Mouse (Mus musculus) small intestine, adult 10 weeks (tissue): Measurements from ENCODE around the gene Scaf1. TPM values are rescaled to one million over a fixed set of nuclear protein-coding genes. Genes with fewer than 3 reads are reported as not detected.

Experiments
- polyA plus RNA-seq: library from polyadenylated mRNA; stranded (reverse); fragments of 350-450 nt; fragmentation: Illumina TruSeq; extraction: RNeasy Lipid Tissue Mini Kit (QIAGEN cat#74804); gene quantifications from one replicate; pipeline ENCODE4 v1.2.3, GENCODE M21; 2014; ENCODE audit warnings: low replicate concordance

The Scaf1 gene
- 2.0 TPM for polyA plus RNA-seq

GRCm38 (mm10) chr7:45015957-45016612 is at the start of gene Scaf1:
Gene Scaf1 (minus strand): TSS chr7:45016363.

DNA sequence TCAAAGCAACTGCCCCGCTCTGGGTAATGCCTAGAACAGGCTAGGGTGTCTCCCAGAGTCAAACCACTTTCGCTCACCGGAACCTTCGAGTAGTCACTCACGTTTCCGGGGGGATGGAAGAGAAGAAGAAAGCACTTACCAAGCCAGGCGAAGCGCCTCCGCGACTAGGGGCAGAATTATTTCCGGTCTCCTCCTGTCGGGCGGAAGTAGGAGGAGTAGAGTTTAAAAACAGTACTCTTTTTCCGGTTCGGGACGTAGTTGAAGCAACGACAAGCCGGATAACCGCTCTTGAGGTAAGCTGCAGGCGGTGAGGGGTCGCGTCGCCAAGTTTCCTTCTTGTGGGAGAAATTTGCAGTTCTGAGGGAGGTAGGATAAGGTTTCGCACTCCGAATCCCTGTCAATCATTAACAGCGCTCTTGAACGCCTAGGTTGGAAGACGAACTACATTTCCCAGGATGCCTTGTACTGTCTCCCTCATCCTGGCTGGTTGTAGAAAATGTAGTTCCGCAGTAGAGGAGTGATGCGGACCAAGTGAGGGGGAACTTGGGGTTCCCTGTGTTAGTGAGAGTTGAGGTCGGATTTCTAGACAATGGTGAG is 46.2 kb upstream of the Scaf1 start, which contains the start of the genes Nosip and Prrg2:
Gene Nosip (plus strand): TSS at position 191 of the 597 bp plus-strand sequence.
Gene Prrg2 (minus strand): TSS at position 439 of the 597 bp plus-strand sequence.

GRCm38 (mm10) chr7:45052862-45053116 is 36.6 kb upstream of the Scaf1 start, which contains the start of gene Prr12:
Gene Prr12 (minus strand): TSS chr7:45052881.

DNA sequence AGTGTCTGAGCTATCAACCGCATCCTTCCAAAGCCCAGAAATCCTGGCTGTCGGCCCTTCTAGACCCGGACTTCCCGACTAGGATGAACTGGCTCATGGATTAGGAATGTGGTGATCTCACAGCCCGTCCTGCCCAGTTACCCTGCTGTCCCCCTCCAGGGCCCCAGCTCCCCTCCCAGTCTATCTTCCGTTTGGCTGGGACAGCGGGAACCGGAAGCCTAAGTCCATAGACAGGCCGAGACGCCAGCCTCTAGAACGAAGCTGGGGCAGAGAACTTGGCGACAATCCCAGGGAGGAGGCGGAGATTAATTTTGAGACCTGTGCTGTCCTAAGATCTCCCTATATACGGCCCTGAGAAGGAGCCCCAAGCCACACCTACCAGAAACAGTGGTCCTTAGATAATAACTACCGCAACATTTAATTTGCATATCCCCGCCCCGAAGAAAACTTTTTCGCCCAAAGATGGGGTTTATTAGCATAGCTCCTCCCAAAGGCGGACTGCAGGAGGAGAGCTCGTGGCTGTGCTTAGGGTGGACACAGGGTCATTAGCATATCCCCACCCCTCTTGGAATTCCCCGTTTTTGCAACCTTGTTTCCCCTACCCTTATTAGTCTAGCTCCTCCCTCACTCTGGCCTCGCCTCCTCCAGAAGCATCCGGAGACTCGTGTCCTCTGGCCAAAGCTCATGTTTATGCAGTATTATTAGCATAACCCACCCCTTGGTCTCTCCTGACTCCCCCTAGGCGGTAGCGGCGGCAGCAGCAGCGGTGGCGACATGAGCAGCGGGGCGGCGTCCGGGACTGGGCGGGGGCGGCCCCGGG is 1.3 kb upstream of the Scaf1 start, which contains the start of gene Rras:
Gene Rras (plus strand): TSS at position 720 of the 820 bp plus-strand sequence.

DNA sequence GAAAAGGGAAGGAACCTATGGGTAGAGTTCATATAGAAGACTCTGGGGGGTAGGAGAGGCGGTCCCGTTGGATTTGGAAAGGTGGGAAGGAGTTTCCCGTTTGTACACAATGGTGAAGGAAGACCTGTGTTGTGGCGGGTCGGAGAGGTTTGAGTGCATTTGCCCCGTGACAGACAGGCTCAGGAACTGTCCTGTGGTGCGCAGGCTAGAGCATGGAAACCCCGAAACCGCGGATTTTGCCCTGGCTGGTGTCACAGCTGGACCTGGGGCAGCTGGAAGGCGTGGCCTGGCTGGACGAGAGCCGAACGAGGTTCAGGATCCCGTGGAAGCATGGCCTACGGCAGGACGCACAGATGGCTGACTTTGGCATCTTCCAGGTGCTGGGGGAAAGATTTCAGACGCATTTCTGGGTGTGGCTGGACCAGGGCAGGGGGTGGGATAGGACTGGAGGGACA is 17.6 kb downstream of the Scaf1 start, which contains the start of gene Bcl2l12:
Gene Bcl2l12 (minus strand): TSS at position 212 of the 455 bp plus-strand sequence.

DNA sequence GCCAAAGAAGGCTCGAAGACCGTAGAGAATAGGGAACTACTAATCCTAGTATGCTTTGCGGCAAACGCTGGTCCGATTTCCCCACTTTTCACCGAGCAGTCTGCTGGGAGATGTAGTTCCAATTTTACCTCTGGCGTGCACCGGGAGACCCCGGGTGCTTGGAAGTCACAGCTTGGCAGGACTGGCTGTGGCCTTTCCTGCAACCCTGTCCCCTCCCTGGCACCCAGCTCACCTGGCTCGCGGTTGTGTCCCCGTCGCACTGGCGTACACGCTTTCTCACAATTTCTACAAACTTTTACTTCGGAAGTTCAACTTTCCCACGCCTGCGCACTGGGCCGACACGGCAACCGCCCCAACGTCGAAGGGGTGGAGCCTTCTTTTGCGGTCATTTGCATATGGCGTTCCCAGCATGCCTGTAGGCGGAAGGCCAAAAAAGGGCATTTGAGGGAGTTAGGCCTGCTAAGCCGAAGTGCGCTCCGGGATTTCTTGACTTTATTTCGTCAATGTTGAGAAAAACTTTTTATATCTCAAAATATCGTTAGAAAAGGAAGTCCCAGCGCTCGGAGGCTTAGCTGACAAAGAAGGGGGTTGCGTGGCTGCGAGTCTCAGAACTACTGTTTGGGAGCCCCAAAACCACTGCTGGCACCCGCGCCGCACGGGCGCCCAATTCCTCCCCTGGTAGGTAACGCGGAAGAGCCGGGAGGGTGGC is 18.8 kb downstream of the Scaf1 start, which contains the start of gene Irf3:
Gene Irf3 (plus strand): TSS at position 418 of the 709 bp plus-strand sequence.

DNA sequence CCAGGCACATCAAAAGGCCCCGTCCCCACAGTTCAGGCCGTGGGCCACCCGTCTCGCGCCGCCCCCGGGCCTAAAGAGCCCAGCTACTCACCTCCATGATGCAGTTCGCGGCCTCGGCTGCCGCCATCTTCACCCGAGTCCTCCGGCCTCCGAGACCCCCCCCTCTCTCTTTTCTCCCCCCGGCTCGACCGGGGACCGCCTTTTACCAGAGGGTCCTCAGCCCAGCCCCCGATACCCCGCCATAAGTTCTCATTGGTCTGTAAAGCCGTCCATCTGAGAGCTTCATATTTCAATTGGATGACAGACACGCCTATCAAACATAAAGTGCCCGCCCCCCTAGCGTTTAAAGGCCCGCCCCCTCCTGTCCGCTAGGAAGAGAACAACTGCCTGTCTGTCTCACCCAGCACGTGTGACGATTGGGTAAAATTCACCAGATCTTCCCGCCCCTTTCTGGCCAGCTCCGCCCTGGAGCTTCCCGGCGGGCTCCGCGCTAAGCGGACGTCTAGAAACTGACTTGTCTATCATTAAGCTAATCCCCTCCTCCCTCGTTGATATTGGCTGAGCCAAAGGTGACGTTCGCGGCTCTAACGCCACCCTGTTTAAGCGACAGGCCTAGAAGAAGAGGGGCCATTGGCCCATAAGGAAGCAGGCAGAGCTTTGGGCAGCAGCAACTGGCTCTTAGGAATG is 29.8 kb downstream of the Scaf1 start, which contains the start of gene Prmt1:
Gene Prmt1 (minus strand): TSS at position 377 of the 687 bp plus-strand sequence.

GRCm38 (mm10) chr7:44974383-44975116 is 41.6 kb downstream of the Scaf1 start, which contains the start of gene Cpt1c:
Gene Cpt1c (minus strand): TSS chr7:44974851.

Other genes with a start within 250 kb of the Scaf1 start
- gene Nup62, start 200.3 kb downstream of the Scaf1 start, polyA plus RNA-seq, result 3.6 TPM
- gene Il4i1, start 200.0 kb downstream of the Scaf1 start, polyA plus RNA-seq, result not detected
- gene Atf5, start 199.7 kb downstream of the Scaf1 start, polyA plus RNA-seq, result 1.0 TPM
- gene Akt1s1, start 167.4 kb downstream of the Scaf1 start, polyA plus RNA-seq, result 1.1 TPM
- gene Tbc1d17, start 167.3 kb downstream of the Scaf1 start, polyA plus RNA-seq, result not detected
- not detected for gene Pnkp, start 159.2 kb downstream of the Scaf1 start, polyA plus RNA-seq
- not detected for gene Ptov1, start 146.6 kb downstream of the Scaf1 start, polyA plus RNA-seq
- gene Med25, start 123.7 kb downstream of the Scaf1 start, polyA plus RNA-seq, result 1.3 TPM
- 0.48 TPM for gene Fuz, start 120.3 kb downstream of the Scaf1 start, polyA plus RNA-seq
- gene Ap2a1, start 86.9 kb downstream of the Scaf1 start, polyA plus RNA-seq, result 9.8 TPM
- gene Tsks, start 73.2 kb downstream of the Scaf1 start, polyA plus RNA-seq, result not detected
- gene Cpt1c, start 41.5 kb downstream of the Scaf1 start, polyA plus RNA-seq, result 0.15 TPM
- 2.3 TPM for gene Prmt1, start 29.8 kb downstream of the Scaf1 start, polyA plus RNA-seq
- gene Irf3, start 18.7 kb downstream of the Scaf1 start, polyA plus RNA-seq, result 11.1 TPM
- gene Bcl2l12, start 17.7 kb downstream of the Scaf1 start, polyA plus RNA-seq, result not detected
- 1.1 TPM for gene Rras, start 1.6 kb upstream of the Scaf1 start, polyA plus RNA-seq
- not detected for gene Prr12, start 36.5 kb upstream of the Scaf1 start, polyA plus RNA-seq
- 4.6 TPM for gene Nosip, start 46.1 kb upstream of the Scaf1 start, polyA plus RNA-seq
- gene Prrg2, start 46.3 kb upstream of the Scaf1 start, polyA plus RNA-seq, result 9.4 TPM
- gene Rcn3, start 75.9 kb upstream of the Scaf1 start, polyA plus RNA-seq, result not detected
- 3.7 TPM for gene Fcgrt, start 87.5 kb upstream of the Scaf1 start, polyA plus RNA-seq
- 126 TPM for gene Rps11, start 108.1 kb upstream of the Scaf1 start, polyA plus RNA-seq
- 181 TPM for gene Rpl13a, start 112.4 kb upstream of the Scaf1 start, polyA plus RNA-seq
- not detected for gene Gm45713, start 119.9 kb upstream of the Scaf1 start, polyA plus RNA-seq
- 13.9 TPM for gene Flt3l, start 120.1 kb upstream of the Scaf1 start, polyA plus RNA-seq
- not detected for gene Pih1d1, start 137.9 kb upstream of the Scaf1 start, polyA plus RNA-seq
- gene Aldh16a1, start 138.2 kb upstream of the Scaf1 start, polyA plus RNA-seq, result 13.8 TPM
- gene Slc17a7, start 147.6 kb upstream of the Scaf1 start, polyA plus RNA-seq, result not detected
- gene Gfy, start 163.2 kb upstream of the Scaf1 start, polyA plus RNA-seq, result not detected
- not detected for gene Pth2, start 164.6 kb upstream of the Scaf1 start, polyA plus RNA-seq
- gene Ccdc155, start 188.5 kb upstream of the Scaf1 start, polyA plus RNA-seq, result not detected
- gene Dkkl1, start 195.8 kb upstream of the Scaf1 start, polyA plus RNA-seq, result not detected
- 1.7 TPM for gene Tead2, start 199.4 kb upstream of the Scaf1 start, polyA plus RNA-seq
- gene Cd37, start 222.8 kb upstream of the Scaf1 start, polyA plus RNA-seq, result 2.0 TPM
- gene Slc6a16, start 224.7 kb upstream of the Scaf1 start, polyA plus RNA-seq, result not detected